Mouse (Mus musculus) lung, postnatal 0 days (tissue): ENCODE measurements around the gene Prkg1. TPM values are rescaled to one million over a fixed set of nuclear protein-coding genes. Genes with fewer than 3 reads are reported as not detected.
A peak's percentile ranks its signal among the peaks of the same experiment; 100 is the strongest.

Source experiments
- ATAC-seq: fragments of 200-750 bp; cut with Nextera tagmentation; 2 replicates; pipeline ENCODE4 v1.8.0; 2017; ENCODE audit warnings: moderate library complexity
- DNase-seq: peaks from one replicate; pipeline ENCODE4 v3.0.0-alpha.2; 2016; ENCODE audit warnings: low spot score
- H3K27ac ChIP-seq: fragments of 300-500 bp; sonication (generic); 2 replicates; pipeline ENCODE4 v1.5.1; 2014; ENCODE audit warnings: antibody characterized with exemption, mild to moderate bottlenecking, low read length, mixed read lengths
- H3K27me3 ChIP-seq: fragments of 300-500 bp; sonication (generic); replicated peaks from 2 replicates; pipeline ENCODE4 v1.6.1; 2014; ENCODE audit warnings: low read length, mixed read lengths; ENCODE audit not compliant: insufficient read depth
- H3K36me3 ChIP-seq: fragments of 300-500 bp; sonication (generic); 2 replicates; pipeline ENCODE4 v1.6.1; 2014; ENCODE audit warnings: low read length, mixed read lengths; ENCODE audit not compliant: insufficient read depth
- H3K4me1 ChIP-seq: fragments of 300-500 bp; sonication (generic); 2 replicates; pipeline ENCODE4 v1.6.1; 2014; ENCODE audit warnings: antibody characterized with exemption, low read depth, low read length, mixed read lengths; ENCODE audit not compliant: insufficient read depth
- H3K4me2 ChIP-seq: fragments of 300-500 bp; sonication (generic); replicated peaks from 2 replicates; pipeline ENCODE4 v1.6.1; 2014; ENCODE audit warnings: low read depth, mild to moderate bottlenecking, low read length, moderate library complexity, mixed read lengths
- H3K4me3 ChIP-seq: fragments of 300-500 bp; sonication (generic); 2 replicates; pipeline ENCODE4 v1.5.1; 2014; ENCODE audit warnings: low read depth, low read length
- H3K9ac ChIP-seq: fragments of 300-500 bp; sonication (generic); replicated peaks from 2 replicates; pipeline ENCODE4 v1.6.1; 2014; ENCODE audit warnings: low read depth, mild to moderate bottlenecking
- H3K9me3 ChIP-seq: fragments of 300-500 bp; sonication (generic); 2 replicates; pipeline ENCODE4 v1.6.1; 2016; ENCODE audit warnings: low read length, mixed read lengths
- CTCF ChIP-seq: IDR thresholded peaks from 2 replicates; pipeline ENCODE4 v1.5.1; 2016; ENCODE audit warnings: antibody characterized with exemption, mild to moderate bottlenecking
- EP300 ChIP-seq: IDR thresholded peaks from 2 replicates; pipeline ENCODE4 v1.6.1; 2016; ENCODE audit warnings: antibody characterized with exemption, mild to moderate bottlenecking, control low read depth
- WGBS: fragments of 180-500 bp; shearing (Covaris S2); extraction: QIAGEN DNeasy Blood & Tissue Kit; methylation state at CpG from one replicate; pipeline ENCODE4 v1.1.7; 2014; 5-methylcytosine and 5-hydroxymethylcytosine counted together
- polyA plus RNA-seq: library from polyadenylated mRNA; unstranded; fragments of >200 nt; fragmentation: Nextera tagmentation; extraction: Ambion mirVana; gene quantifications from 2 replicates; pipeline ENCODE4 v1.2.1, GENCODE M21; 2015

The Prkg1 gene
- polyA plus RNA-seq, 1 experiment from 2014 or later: 4.8 TPM

DNA sequence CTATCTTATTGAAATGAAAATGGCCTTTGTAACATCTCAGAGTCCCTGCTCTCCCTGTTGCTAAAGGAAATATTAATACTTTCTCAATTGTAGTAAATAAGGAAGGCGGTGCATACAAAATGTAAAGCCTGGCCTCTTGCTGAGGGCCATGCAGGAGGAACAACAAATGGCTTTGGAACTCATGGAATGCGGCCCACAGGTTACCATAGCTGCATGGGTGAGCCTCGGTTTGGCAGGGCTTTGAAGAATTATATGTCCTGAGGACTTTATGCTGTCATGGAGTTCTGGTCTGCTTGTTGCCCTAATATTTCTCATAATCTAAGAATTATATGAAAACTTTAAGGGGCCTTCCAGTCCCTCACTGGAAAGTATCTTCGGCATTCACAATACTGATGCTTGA lies 51.5 kb downstream of the Prkg1 start:
- no peak overlapping the region for H3K4me2 ChIP-seq
- no peaks in the 10 kb centered on the region for H3K9me3 ChIP-seq
- no peak overlapping the region for H3K4me3 ChIP-seq
- no peaks in the 10 kb centered on the region for H3K27me3 ChIP-seq
- H3K9ac ChIP-seq: no peak overlapping the region
- DNase-seq (no peak), ATAC-seq (no peak; the same call in 1 of the 2 replicates)
- TF ChIP-seq EP300 (no peak), CTCF (no peak)
- no peaks in the 10 kb centered on the region for H3K36me3 ChIP-seq
- 55% methylated on average over 4 of the region's 4 CpGs for WGBS
- H3K4me1 ChIP-seq: peaks cover 4% of the 10 kb centered on the region; the same call in 1 of the 2 replicates
- H3K27ac ChIP-seq: no peak overlapping the region

DNA sequence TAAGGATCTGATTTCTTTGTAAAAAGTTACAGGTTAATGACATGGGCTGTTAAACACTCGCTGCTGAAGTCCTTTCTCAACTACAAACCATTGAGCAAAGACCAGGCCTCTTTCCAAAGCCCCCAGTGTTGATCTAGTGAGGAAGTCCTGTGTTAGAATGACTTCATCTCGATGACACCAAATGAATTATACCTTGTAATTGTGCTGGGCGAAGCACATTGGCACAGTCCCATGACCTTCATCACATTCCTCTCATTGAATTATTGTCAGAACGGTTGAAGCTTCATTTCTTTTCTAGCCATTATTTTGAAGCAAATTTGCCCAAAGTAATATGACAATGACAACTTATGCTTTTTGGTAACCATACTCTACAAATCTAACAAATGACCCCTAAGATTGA lies 54.5 kb downstream of the Prkg1 start:
- Histone ChIP-seq H3K36me3 (no peaks in the 10 kb centered on the region), H3K4me3 (no peak overlapping the region), H3K27ac (no peak overlapping the region), H3K9ac (no peak overlapping the region), H3K9me3 (no peaks in the 10 kb centered on the region), H3K27me3 (no peaks in the 10 kb centered on the region), H3K4me2 (no peak overlapping the region), H3K4me1 (peaks cover 4% of the 10 kb centered on the region; the same call in 1 of the 2 replicates)
- 67% methylated on average over 4 of the region's 4 CpGs for WGBS
- DNase-seq: no peak
- no peak for TF ChIP-seq CTCF
- no peak for TF ChIP-seq EP300
- no peak for ATAC-seq

DNA sequence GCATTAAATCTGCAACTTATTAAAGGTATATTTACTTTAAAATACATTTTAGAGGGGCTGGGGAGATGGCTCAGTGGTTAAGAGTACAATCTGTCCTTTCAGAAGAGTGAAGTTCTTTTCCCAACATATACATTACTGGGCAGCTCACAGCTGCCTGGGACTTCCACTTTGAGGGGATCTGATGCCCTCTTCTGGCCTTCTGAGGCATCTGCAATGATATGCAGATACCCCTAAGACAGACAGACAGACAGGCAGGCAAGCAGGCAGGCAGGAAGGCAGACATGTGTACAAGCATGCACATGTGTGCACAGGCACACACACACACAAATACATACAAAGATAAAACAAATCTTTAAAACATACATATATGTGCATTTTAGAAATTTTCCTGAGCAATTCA lies 60.8 kb downstream of the Prkg1 start:
- H3K27me3 ChIP-seq: no peaks in the 10 kb centered on the region
- no peak overlapping the region for H3K27ac ChIP-seq
- H3K36me3 ChIP-seq: no peaks in the 10 kb centered on the region
- no peak overlapping the region for H3K4me2 ChIP-seq
- H3K9me3 ChIP-seq: no peaks in the 10 kb centered on the region
- H3K4me3 ChIP-seq: no peak overlapping the region
- TF ChIP-seq CTCF (peak; percentile 35), EP300 (no peak)
- H3K9ac ChIP-seq: no peak overlapping the region
- ATAC-seq (no peak), DNase-seq (no peak)
- H3K4me1 ChIP-seq: no peaks in the 10 kb centered on the region

DNA sequence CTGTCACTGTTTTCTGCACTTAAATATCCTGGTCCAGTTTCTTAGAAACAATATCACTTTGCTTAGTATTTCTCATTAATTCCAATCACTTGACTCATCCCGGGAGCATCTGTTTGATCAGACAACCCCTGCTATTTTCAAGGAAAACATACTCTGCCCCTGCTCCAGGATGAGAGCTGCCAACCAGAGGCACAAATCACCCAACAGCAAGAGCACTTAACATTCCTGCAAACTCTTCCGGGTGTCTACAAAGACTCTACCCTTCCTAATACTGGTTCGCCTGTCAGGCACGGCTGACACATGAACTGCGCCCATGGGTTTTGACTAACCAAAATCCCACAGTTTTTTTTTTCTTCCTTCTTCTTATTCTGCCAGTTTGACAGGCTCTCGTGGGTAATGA lies 65.9 kb downstream of the Prkg1 start:
- Histone ChIP-seq H3K27me3 (no peaks in the 10 kb centered on the region), H3K4me2 (no peak overlapping the region), H3K9me3 (no peaks in the 10 kb centered on the region), H3K9ac (no peak overlapping the region), H3K27ac (no peak overlapping the region), H3K4me1 (no peaks in the 10 kb centered on the region), H3K4me3 (no peak overlapping the region), H3K36me3 (no peaks in the 10 kb centered on the region)
- 34% methylated on average over 6 of the region's 6 CpGs for WGBS
- TF ChIP-seq CTCF: no peak
- no peak for TF ChIP-seq EP300
- ATAC-seq: no peak
- no peak for DNase-seq

DNA sequence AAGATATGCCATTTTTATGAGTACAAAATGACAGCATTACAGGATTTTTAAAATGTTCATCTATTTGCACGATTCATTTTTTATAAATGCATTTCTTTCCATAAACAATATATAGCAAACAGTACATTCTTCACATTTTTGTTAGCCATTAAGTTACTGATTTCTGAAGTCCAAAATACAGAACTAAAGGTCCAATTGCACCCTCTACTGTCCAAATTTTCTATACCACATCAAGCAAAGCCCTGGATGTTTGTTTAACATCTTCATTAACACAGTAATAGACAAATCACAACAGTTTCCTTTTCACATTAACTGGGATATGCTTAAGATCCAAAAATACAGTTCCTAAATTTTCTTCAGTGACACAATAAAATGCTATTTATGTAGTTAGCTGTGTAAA lies 84.0 kb downstream of the Prkg1 start:
- no peak overlapping the region for H3K27ac ChIP-seq
- no peak overlapping the region for H3K9ac ChIP-seq
- WGBS: 7% methylated on average over 1 of the region's 1 CpGs
- H3K36me3 ChIP-seq: no peaks in the 10 kb centered on the region
- H3K4me1 ChIP-seq: no peaks in the 10 kb centered on the region
- no peak overlapping the region for H3K4me2 ChIP-seq
- H3K4me3 ChIP-seq: no peak overlapping the region
- DNase-seq: peak; percentile 66
- no peaks in the 10 kb centered on the region for H3K27me3 ChIP-seq
- TF ChIP-seq EP300 (no peak), CTCF (peak; percentile 65)
- no peak for ATAC-seq
- H3K9me3 ChIP-seq: no peaks in the 10 kb centered on the region

DNA sequence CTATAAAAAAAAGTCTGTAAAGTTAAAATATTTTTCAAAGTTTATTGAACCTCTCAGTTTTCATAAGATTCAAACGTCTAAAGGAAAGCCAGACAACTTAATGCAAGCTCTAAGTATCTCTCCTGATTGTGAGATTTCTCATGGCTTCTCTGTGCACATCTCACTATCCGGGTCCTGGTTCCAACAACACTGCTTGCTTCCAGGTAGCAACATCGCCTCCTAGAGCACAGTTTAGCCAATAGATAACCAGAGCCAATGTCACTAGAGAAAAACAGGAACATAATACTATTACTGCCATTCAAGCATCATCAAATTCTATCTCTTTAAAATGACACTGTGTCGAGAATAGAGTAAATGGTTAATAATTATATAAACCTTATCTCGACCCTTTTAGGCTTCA lies 86.5 kb downstream of the Prkg1 start:
- no peak overlapping the region for H3K4me2 ChIP-seq
- DNase-seq (no peak), ATAC-seq (no peak)
- no peaks in the 10 kb centered on the region for H3K9me3 ChIP-seq
- no peak overlapping the region for H3K9ac ChIP-seq
- no peak overlapping the region for H3K27ac ChIP-seq
- H3K36me3 ChIP-seq: no peaks in the 10 kb centered on the region
- no peaks in the 10 kb centered on the region for H3K27me3 ChIP-seq
- peak; percentile 60 for TF ChIP-seq CTCF
- TF ChIP-seq EP300: no peak
- H3K4me3 ChIP-seq: no peak overlapping the region
- H3K4me1 ChIP-seq: no peaks in the 10 kb centered on the region
- 30% methylated on average over 5 of the region's 5 CpGs for WGBS

DNA sequence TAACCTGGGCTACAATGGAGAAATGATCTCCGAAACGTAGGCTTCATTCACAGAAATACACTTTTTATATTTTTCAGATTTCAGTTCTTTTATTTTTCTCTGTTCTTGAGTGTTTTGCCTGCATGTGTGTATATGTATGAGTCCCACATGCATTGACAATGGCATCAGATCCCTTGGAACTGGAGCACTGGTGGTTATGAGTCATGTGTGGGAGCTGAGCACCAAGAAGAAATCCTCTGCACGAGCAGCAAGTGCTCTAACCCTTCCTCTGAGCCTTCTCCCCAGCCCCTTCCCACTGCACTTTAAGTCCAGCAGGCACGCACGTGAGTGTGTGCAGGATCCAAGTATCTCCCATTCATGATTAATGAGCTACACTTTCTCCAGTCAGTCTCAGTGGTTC lies 93.1 kb downstream of the Prkg1 start:
- Histone ChIP-seq H3K4me1 (no peaks in the 10 kb centered on the region), H3K36me3 (no peaks in the 10 kb centered on the region), H3K9ac (no peak overlapping the region), H3K4me3 (no peak overlapping the region), H3K9me3 (no peaks in the 10 kb centered on the region), H3K27me3 (no peaks in the 10 kb centered on the region), H3K27ac (no peak overlapping the region), H3K4me2 (no peak overlapping the region)
- WGBS: 73% methylated on average over 5 of the region's 5 CpGs
- no peak for ATAC-seq
- no peak for DNase-seq
- no peak for TF ChIP-seq EP300
- TF ChIP-seq CTCF: no peak
